Mouse (Mus musculus): ENCODE measurements around the gene Il1rl2.

GRCm38 (mm10) chr1:40372951-40373350 is 48.5 kb downstream of the Il1rl2 start:
- TF ChIP-seq CTCF (IDR thresholded peaks at IDR 0.05; ENCODE audit: low read depth), result no peak
- TF ChIP-seq EP300 (IDR thresholded peaks at IDR 0.05; ENCODE audit: low read depth), result no peak

Measured in liver, postnatal 0 days (tissue).